Mouse (Mus musculus): Measurements from ENCODE around the gene Olfr765.
"Not testable (repeated sequence)": the region's sequence is repeated elsewhere in the genome, so short reads cannot be mapped to it uniquely, and the experiment has no call there.

DNA sequence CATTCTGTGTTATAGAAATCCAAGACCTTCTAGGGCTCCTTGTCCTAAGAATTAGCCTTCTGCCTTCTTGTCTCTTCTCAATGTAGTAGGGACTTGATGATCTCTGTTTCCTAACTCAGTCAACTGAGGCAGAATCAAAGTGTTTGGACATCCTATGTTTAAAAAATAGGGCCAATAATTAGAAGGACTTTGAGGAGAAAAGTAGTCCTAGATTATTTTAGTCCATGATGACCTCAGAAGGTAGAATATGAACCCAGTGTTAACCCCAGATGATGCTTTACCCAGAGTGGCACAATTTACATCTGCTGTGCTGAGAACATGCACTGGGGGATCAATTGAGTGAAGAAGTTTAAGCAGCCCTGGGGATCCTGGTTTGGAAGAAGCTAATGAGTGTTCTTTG is at the start of gene Olfr765:
- not testable (repeated sequence) for TF ChIP-seq JUN (IDR thresholded peaks at IDR 0.05; ENCODE audit: insufficient read depth, low read depth, low read length); CHD2 (IDR thresholded peaks at IDR 0.05; ENCODE audit: low read length); USF1 (IDR thresholded peaks at IDR 0.05; ENCODE audit: low read depth, low read length); MAZ (IDR thresholded peaks at IDR 0.05; ENCODE audit: low read depth, low read length); TCF12 (IDR thresholded peaks at IDR 0.05; ENCODE audit: low read depth, low read length); ZKSCAN1 (IDR thresholded peaks at IDR 0.05; ENCODE audit: borderline replicate concordance, low read depth, low read length); CTCF (conservative IDR thresholded peaks at IDR 0.05 in 1 of 2, IDR thresholded peaks at IDR 0.05 in 1 of 2; ENCODE audit: low read depth in 2 of 2, low read length in 2 of 2); MEF2A (IDR thresholded peaks at IDR 0.05; ENCODE audit: borderline replicate concordance, low read depth, low read length); RCOR1 (conservative IDR thresholded peaks at IDR 0.05; ENCODE audit: low read depth, low read length); NRF1 (IDR thresholded peaks at IDR 0.05; ENCODE audit: low read depth, low read length)
